Mouse (Mus musculus): ENCODE data around the gene Abl2. TPM values are rescaled to one million over a fixed set of nuclear protein-coding genes. Genes with fewer than 3 reads are reported as not detected.

The Abl2 gene
- polyA plus RNA-seq, 1 experiment from 2014 or later = 6.0 TPM

- 78% methylated on average over 7 of the region's 7 CpGs for WGBS
- Histone ChIP-seq H3K27me3 (replicated peaks; ENCODE audit: low read depth, poor library complexity, severe bottlenecking) (no peaks in the 10 kb centered on the region), H3K4me1 (no peaks in the 10 kb centered on the region), H3K36me3 (replicated peaks) (peaks cover 91% of the 10 kb centered on the region), H3K27ac (replicated peaks) (no peak overlapping the region), H3K4me3 (no peak overlapping the region), H3K9me3 (no peaks in the 10 kb centered on the region)
- no peak for DNase-seq (ENCODE audit: low spot score)
These were observed 127.6 kb downstream of the Abl2 start for GRCm38 (mm10) chr1:156686025-156686661.

Other genes with a start within 250 kb of the Abl2 start
- gene Nphs2, start 248.1 kb upstream of the Abl2 start, polyA plus RNA-seq (2016; fragmentation: Nextera tagmentation; extraction: Ambion mirVana) = not detected in 2 replicates
- 884 and 933 TPM in 2 replicates for gene Gm2000, start 192.7 kb upstream of the Abl2 start, polyA plus RNA-seq (2016; fragmentation: Nextera tagmentation; extraction: Ambion mirVana)
- 0.28 and 0.30 TPM in 2 replicates for gene Axdnd1, start 137.6 kb upstream of the Abl2 start, polyA plus RNA-seq (2016; fragmentation: Nextera tagmentation; extraction: Ambion mirVana)
- gene Soat1, start 84.5 kb upstream of the Abl2 start, polyA plus RNA-seq (2016; fragmentation: Nextera tagmentation; extraction: Ambion mirVana) = 27.2 and 29.2 TPM in 2 replicates
- 0.40 and 0.47 TPM in 2 replicates for gene Gm10031, start 34.8 kb upstream of the Abl2 start, polyA plus RNA-seq (2016; fragmentation: Nextera tagmentation; extraction: Ambion mirVana)
- gene Tor3a, start 115.6 kb downstream of the Abl2 start, polyA plus RNA-seq (2016; fragmentation: Nextera tagmentation; extraction: Ambion mirVana) = 3.5 and 4.6 TPM in 2 replicates
- 17.8 and 18.0 TPM in 2 replicates for gene Fam20b, start 160.3 kb downstream of the Abl2 start, polyA plus RNA-seq (2016; fragmentation: Nextera tagmentation; extraction: Ambion mirVana)